Mouse (Mus musculus) ZHBTc4 (cell line): ENCODE measurements around the gene Nid2.

Source experiments
- DNase-seq: peaks from one replicate; pipeline ENCODE4 v3.0.0-alpha.2; 2011; ENCODE audit warnings: low read depth, low spot score

Gene Nid2

GRCm38 (mm10) chr14:19744876-19745275 lies 6.2 kb upstream of the Nid2 start:
- no peak for DNase-seq

GRCm38 (mm10) chr14:19746232-19746631 lies 4.8 kb upstream of the Nid2 start:
- no peak for DNase-seq

- peak; percentile 69 for DNase-seq
Observed at GRCm38 (mm10) chr14:19746731-19747130, 4.3 kb upstream of the Nid2 start.

- DNase-seq = peak; percentile 90
Observed at GRCm38 (mm10) chr14:19749743-19750142, 1.3 kb upstream of the Nid2 start.

GRCm38 (mm10) chr14:19750411-19751024 lies 547 bp upstream of the Nid2 start:
- DNase-seq = peak; percentile 96

GRCm38 (mm10) chr14:19752276-19752675 lies 1.2 kb downstream of the Nid2 start:
- peak; percentile 61 for DNase-seq

- no peak for DNase-seq
Observed at GRCm38 (mm10) chr14:19759277-19760193, 8.5 kb downstream of the Nid2 start.

GRCm38 (mm10) chr14:19760721-19761120 lies 9.7 kb downstream of the Nid2 start:
- DNase-seq = no peak

- DNase-seq = no peak
Observed at GRCm38 (mm10) chr14:19762014-19762413, 10.9 kb downstream of the Nid2 start.

- no peak for DNase-seq
Observed at GRCm38 (mm10) chr14:19763527-19763926, 12.5 kb downstream of the Nid2 start.

- no peak for DNase-seq
Observed at GRCm38 (mm10) chr14:19764331-19764730, 13.3 kb downstream of the Nid2 start.

GRCm38 (mm10) chr14:19765539-19766379 lies 14.7 kb downstream of the Nid2 start:
- no peak for DNase-seq

- DNase-seq = no peak
Observed at GRCm38 (mm10) chr14:19766380-19766649, 15.2 kb downstream of the Nid2 start.

- no peak for DNase-seq
Observed at GRCm38 (mm10) chr14:19768648-19769047, 17.6 kb downstream of the Nid2 start.

GRCm38 (mm10) chr14:19769441-19770200 lies 18.6 kb downstream of the Nid2 start:
- no peak for DNase-seq

- DNase-seq = no peak
Observed at GRCm38 (mm10) chr14:19771173-19771572, 20.1 kb downstream of the Nid2 start.

- DNase-seq = no peak
Observed at GRCm38 (mm10) chr14:19774036-19774628, 23.1 kb downstream of the Nid2 start.

- DNase-seq = no peak
Observed at GRCm38 (mm10) chr14:19775491-19775890, 24.4 kb downstream of the Nid2 start.

- DNase-seq = peak; percentile 75
Observed at GRCm38 (mm10) chr14:19776179-19776578, 25.1 kb downstream of the Nid2 start.

- DNase-seq = peak; percentile 89
Observed at GRCm38 (mm10) chr14:19776890-19777289, 25.8 kb downstream of the Nid2 start.

GRCm38 (mm10) chr14:19777365-19777764 lies 26.3 kb downstream of the Nid2 start:
- no peak for DNase-seq
